Mouse (Mus musculus) myocyte (in vitro differentiated cells): ENCODE data around the gene Celf5.

Experiments used
- CEBPB ChIP-seq: IDR thresholded peaks from 2 replicates; pipeline ENCODE4 v1.6.1; 2011; ENCODE audit warnings: mild to moderate bottlenecking, moderate library complexity; ENCODE audit not compliant: poor library complexity, insufficient read depth, severe bottlenecking
- E2F4 ChIP-seq: IDR thresholded peaks from one replicate; pipeline ENCODE4 v1.6.1; 2011; ENCODE audit warnings: mild to moderate bottlenecking, control low read depth, moderate library complexity; ENCODE audit not compliant: insufficient read depth
- MAX ChIP-seq: IDR thresholded peaks from one replicate; pipeline ENCODE4 v1.6.1; 2011; ENCODE audit warnings: low read depth, mild to moderate bottlenecking, control low read depth
- MYOD1 ChIP-seq, 3 experiments: IDR thresholded peaks; one replicate each; pipeline ENCODE4 v1.6.1; 2011; ENCODE audit warnings: control low read depth in 2 of 3, low read depth in 2 of 3, mild to moderate bottlenecking in 2 of 3, moderate library complexity in 1 of 3; ENCODE audit not compliant: insufficient read length in 2 of 3, control insufficient read depth in 1 of 3
- MYOG ChIP-seq, 3 experiments: IDR thresholded peaks; one replicate each; pipeline ENCODE4 v1.6.1; 2011; ENCODE audit warnings: control low read depth in 2 of 3, low read depth in 2 of 3, mild to moderate bottlenecking in 2 of 3; ENCODE audit not compliant: insufficient read length in 2 of 3, control insufficient read depth in 1 of 3, insufficient read depth in 1 of 3
- POLR2A ChIP-seq: IDR thresholded peaks from one replicate; pipeline ENCODE4 v1.6.1; 2011; ENCODE audit warnings: low read depth, mild to moderate bottlenecking, control low read depth, moderate library complexity; ENCODE audit not compliant: insufficient read length
- POLR2AphosphoS2 ChIP-seq: IDR thresholded peaks from one replicate; pipeline ENCODE4 v1.6.1; 2011; ENCODE audit warnings: low read depth, control low read depth; ENCODE audit not compliant: insufficient read length
- SRF ChIP-seq: IDR thresholded peaks from one replicate; pipeline ENCODE4 v1.6.1; 2011; ENCODE audit warnings: low read depth; ENCODE audit not compliant: control insufficient read depth, insufficient read length
- TCF12 ChIP-seq: IDR thresholded peaks from one replicate; pipeline ENCODE4 v1.6.1; 2011; ENCODE audit warnings: mild to moderate bottlenecking, control low read depth; ENCODE audit not compliant: poor library complexity, insufficient read depth, severe bottlenecking
- TCF3 ChIP-seq: IDR thresholded peaks from one replicate; pipeline ENCODE4 v1.6.1; 2011; ENCODE audit warnings: low read depth, control low read depth; ENCODE audit not compliant: insufficient read length
- USF1 ChIP-seq: IDR thresholded peaks from one replicate; pipeline ENCODE4 v1.6.1; 2011; ENCODE audit warnings: low read depth, mild to moderate bottlenecking, control low read depth, moderate library complexity

DNA sequence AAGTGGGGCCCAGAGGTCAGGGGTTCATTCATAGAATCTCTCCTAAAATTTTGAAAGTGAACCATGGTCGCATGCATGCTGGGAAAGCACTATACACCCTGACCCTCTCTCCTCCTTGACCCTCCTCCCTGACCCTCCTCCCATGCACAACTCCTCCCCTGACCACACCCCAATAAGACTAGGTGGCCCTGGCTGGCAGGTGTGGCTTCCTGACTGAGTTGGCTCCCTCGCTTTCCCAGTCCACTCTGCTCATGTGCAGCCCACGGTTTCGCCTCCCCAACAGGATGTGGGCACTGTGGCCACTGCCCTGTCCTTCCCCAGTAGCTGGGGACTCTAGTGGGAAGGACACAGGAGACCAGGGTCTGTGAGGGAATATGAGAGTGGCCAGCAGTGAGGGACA is 72.2 kb downstream of the Celf5 start:
- TF ChIP-seq MAX = no peak
- no peak for TF ChIP-seq POLR2A
- TF ChIP-seq USF1 = no peak
- TF ChIP-seq CEBPB = no peak
- no peak for TF ChIP-seq SRF
- TF ChIP-seq E2F4 = no peak
- TF ChIP-seq POLR2AphosphoS2 = no peak
- no peak for TF ChIP-seq TCF3
- no peak for TF ChIP-seq MYOG (IDR thresholded peaks at IDR 0.05; ENCODE audit: control insufficient read depth in 1 of 3, insufficient read depth in 1 of 3, insufficient read length in 2 of 3, low read depth in 2 of 3)
- TF ChIP-seq TCF12 = no peak
- peak in 1 of 3 experiments; percentile 9 for TF ChIP-seq MYOD1 (IDR thresholded peaks at IDR 0.05; ENCODE audit: control insufficient read depth in 1 of 3, insufficient read length in 2 of 3, low read depth in 2 of 3)
